Mouse (Mus musculus): Measurements from ENCODE around the gene Gmds. TPM values are rescaled to one million over a fixed set of nuclear protein-coding genes. Genes with fewer than 3 reads are reported as not detected.
A peak's percentile ranks its signal among the peaks of the same experiment; 100 is the strongest.

Gene Gmds
- 27.4 and 29.2 TPM in 2 replicates for polyA plus RNA-seq (2014; fragmentation: Nextera tagmentation; extraction: Ambion mirVana)

GRCm38 (mm10) chr13:32338513-32339365 lies at the start of gene Gmds:
Gene Gmds, minus strand, starts transcription at chr13:32338740.
- Histone ChIP-seq H3K27ac (ENCODE audit: low read depth) (peak within 1 kb of the TSS; percentile 74), H3K27me3 (ENCODE audit: insufficient read depth, low read length) (no peaks in the 10 kb centered on the region), H3K4me3 (ENCODE audit: low read depth, low read length) (peak within 1 kb of the TSS; percentile 77), H3K9me3 (ENCODE audit: low read depth, low read length) (no peaks in the 10 kb centered on the region), H3K36me3 (ENCODE audit: insufficient read depth) (no peaks in the 10 kb centered on the region), H3K4me2 (peak within 1 kb of the TSS; percentile 94), H3K9ac (peak within 1 kb of the TSS; percentile 73), H3K4me1 (ENCODE audit: insufficient read depth) (0 out of 2 replicates have a peak, but pooled peaks cover 3% of the 10 kb centered on the region)
- no peak for TF ChIP-seq CTCF (IDR thresholded peaks at IDR 0.05; ENCODE audit: low read depth)
- ATAC-seq (ENCODE audit: insufficient read depth) (peak; percentile 99), DNase-seq (peak; percentile 98)
- WGBS, result 2% methylated on average over 54 of the region's 55 CpGs

DNA sequence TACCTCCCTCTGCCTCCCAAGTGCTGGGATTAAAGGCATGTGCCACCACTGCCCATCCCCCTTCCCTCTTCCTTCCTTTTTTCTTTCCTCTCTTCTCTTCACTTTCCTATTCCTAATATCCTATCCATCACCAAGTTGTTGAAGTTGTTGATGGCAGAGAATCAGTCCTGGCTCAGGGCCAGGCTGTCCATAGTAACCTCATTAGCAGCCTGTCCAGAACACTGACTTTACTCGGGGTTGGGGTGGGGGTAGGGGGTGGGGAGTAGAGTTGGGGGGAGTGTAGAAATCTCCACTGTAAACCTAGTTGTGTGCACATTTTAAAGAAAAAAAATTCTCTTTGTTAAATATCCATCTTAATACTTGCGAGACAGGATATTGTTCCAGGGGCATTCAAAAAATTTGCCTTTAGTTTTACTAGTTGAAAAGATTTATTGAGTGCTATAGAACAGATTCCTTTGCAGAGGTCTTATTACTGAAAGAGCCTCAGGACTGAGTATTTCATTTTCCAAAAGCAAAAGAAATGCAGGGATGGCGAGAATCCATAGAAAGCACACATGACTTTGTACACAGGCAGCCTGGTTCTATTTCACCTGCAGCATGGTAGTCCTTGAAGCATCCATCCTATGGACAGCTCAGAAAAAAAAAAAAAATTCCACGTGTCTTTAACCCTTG lies 47.0 kb upstream of the Gmds start:
- Histone ChIP-seq H3K27me3 (ENCODE audit: insufficient read depth, low read length) (no peaks in the 10 kb centered on the region), H3K4me3 (ENCODE audit: low read depth, low read length) (no peak overlapping the region), H3K9ac (no peak overlapping the region), H3K36me3 (ENCODE audit: insufficient read depth) (no peaks in the 10 kb centered on the region), H3K27ac (ENCODE audit: low read depth) (no peak overlapping the region), H3K4me1 (ENCODE audit: insufficient read depth) (no peaks in the 10 kb centered on the region), H3K4me2 (no peak overlapping the region), H3K9me3 (ENCODE audit: low read depth, low read length) (no peaks in the 10 kb centered on the region)
- DNase-seq, result peak; percentile 68
- peak; percentile 35; the same call in 1 of the 2 replicates for ATAC-seq (ENCODE audit: insufficient read depth)
- WGBS, result 34% methylated on average over 4 of the region's 4 CpGs
- no peak for TF ChIP-seq CTCF (IDR thresholded peaks at IDR 0.05; ENCODE audit: low read depth)

DNA sequence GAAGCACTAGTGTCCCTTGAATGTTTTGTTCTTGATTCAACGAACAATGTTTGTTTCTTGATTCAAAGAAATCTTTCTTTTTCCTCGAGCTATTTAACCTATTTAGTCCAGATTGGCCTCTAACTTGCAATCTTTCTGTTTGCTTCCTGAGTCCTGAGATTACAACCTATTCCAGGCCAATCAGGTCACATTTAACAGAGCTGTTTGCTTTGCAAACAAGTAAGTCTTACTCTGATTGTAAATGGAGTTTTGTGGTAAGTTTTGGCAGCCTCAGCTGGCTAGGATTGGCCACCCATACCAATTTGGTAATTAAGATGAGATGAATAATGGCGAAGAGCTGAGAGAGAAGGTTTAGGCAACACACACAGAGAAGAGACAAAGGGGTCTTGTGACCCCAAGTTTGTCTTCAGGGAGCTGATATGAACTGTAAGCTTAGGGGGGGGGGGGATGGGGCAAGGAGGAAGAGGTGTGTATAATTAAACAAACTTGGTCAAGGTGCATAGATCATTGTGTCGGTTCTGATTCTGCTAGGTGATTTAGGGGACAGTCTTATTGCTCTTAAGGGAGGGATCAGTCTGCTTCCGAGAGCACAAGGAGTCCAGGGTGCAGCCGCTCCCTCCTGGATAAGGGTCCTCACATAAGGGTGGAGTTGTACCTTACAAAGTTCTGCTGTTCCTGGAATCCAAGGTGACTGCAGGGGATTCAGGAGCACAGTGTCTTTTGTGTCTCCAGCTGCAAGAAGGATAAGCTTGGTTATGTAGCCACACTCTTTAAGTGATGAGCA lies 43.9 kb upstream of the Gmds start:
- 45% methylated on average over 6 of the region's 6 CpGs for WGBS
- Histone ChIP-seq H3K4me3 (ENCODE audit: low read depth, low read length) (no peak overlapping the region), H3K9ac (no peak overlapping the region), H3K4me2 (no peak overlapping the region), H3K4me1 (ENCODE audit: insufficient read depth) (no peaks in the 10 kb centered on the region), H3K9me3 (ENCODE audit: low read depth, low read length) (no peaks in the 10 kb centered on the region), H3K27me3 (ENCODE audit: insufficient read depth, low read length) (no peaks in the 10 kb centered on the region), H3K36me3 (ENCODE audit: insufficient read depth) (no peaks in the 10 kb centered on the region), H3K27ac (ENCODE audit: low read depth) (no peak overlapping the region)
- ATAC-seq (ENCODE audit: insufficient read depth), result no peak
- DNase-seq, result no peak
- no peak for TF ChIP-seq CTCF (IDR thresholded peaks at IDR 0.05; ENCODE audit: low read depth)

GRCm38 (mm10) chr13:32378634-32379033 lies 40.1 kb upstream of the Gmds start:
- Histone ChIP-seq H3K36me3 (ENCODE audit: insufficient read depth) (no peaks in the 10 kb centered on the region), H3K9me3 (ENCODE audit: low read depth, low read length) (peaks cover 4% of the 10 kb centered on the region; the same call in 1 of the 2 replicates), H3K4me3 (ENCODE audit: low read depth, low read length) (no peak overlapping the region), H3K27ac (ENCODE audit: low read depth) (no peak overlapping the region), H3K27me3 (ENCODE audit: insufficient read depth, low read length) (no peaks in the 10 kb centered on the region), H3K4me2 (no peak overlapping the region), H3K9ac (no peak overlapping the region), H3K4me1 (ENCODE audit: insufficient read depth) (no peaks in the 10 kb centered on the region)
- 79% methylated on average over 1 of the region's 1 CpGs for WGBS
- no peak for TF ChIP-seq CTCF (IDR thresholded peaks at IDR 0.05; ENCODE audit: low read depth)
- ATAC-seq (ENCODE audit: insufficient read depth), result no peak
- DNase-seq, result no peak

- no peaks in the 10 kb centered on the region for H3K36me3 ChIP-seq (ENCODE audit: insufficient read depth)
- no peak for DNase-seq
- no peak overlapping the region for H3K4me2 ChIP-seq
- TF ChIP-seq CTCF (IDR thresholded peaks at IDR 0.05; ENCODE audit: low read depth), result no peak
- no peak overlapping the region for H3K27ac ChIP-seq (ENCODE audit: low read depth)
- no peak for ATAC-seq (ENCODE audit: insufficient read depth)
- WGBS, result 79% methylated on average over 2 of the region's 2 CpGs
- H3K9ac ChIP-seq, result no peak overlapping the region
- no peaks in the 10 kb centered on the region for H3K4me1 ChIP-seq (ENCODE audit: insufficient read depth)
- H3K27me3 ChIP-seq (ENCODE audit: insufficient read depth, low read length), result no peaks in the 10 kb centered on the region
- H3K4me3 ChIP-seq (ENCODE audit: low read depth, low read length), result no peak overlapping the region
- peaks cover 4% of the 10 kb centered on the region; the same call in 1 of the 2 replicates for H3K9me3 ChIP-seq (ENCODE audit: low read depth, low read length)
Observed at GRCm38 (mm10) chr13:32372531-32372883, 34.0 kb upstream of the Gmds start.

GRCm38 (mm10) chr13:32371874-32372530 lies 33.5 kb upstream of the Gmds start:
- 63% methylated on average over 4 of the region's 4 CpGs for WGBS
- no peak overlapping the region for H3K4me2 ChIP-seq
- H3K4me1 ChIP-seq (ENCODE audit: insufficient read depth), result no peaks in the 10 kb centered on the region
- H3K9ac ChIP-seq, result no peak overlapping the region
- H3K27me3 ChIP-seq (ENCODE audit: insufficient read depth, low read length), result no peaks in the 10 kb centered on the region
- H3K4me3 ChIP-seq (ENCODE audit: low read depth, low read length), result no peak overlapping the region
- no peak for TF ChIP-seq CTCF (IDR thresholded peaks at IDR 0.05; ENCODE audit: low read depth)
- ATAC-seq (ENCODE audit: insufficient read depth) (no peak), DNase-seq (no peak)
- H3K9me3 ChIP-seq (ENCODE audit: low read depth, low read length), result peaks cover 4% of the 10 kb centered on the region; the same call in 1 of the 2 replicates
- H3K27ac ChIP-seq (ENCODE audit: low read depth), result no peak overlapping the region
- no peaks in the 10 kb centered on the region for H3K36me3 ChIP-seq (ENCODE audit: insufficient read depth)
